Mouse (Mus musculus) ES-E14 (cell line): ENCODE measurements at regions not wholly inside any gene's neighbourhood (a gene's known extent, or its start where the extent isn't known, plus 50 kb on each side); places are given as distances from the start of the nearest gene placed in this dataset.

Source experiments
- DNase-seq: peaks from one replicate; pipeline ENCODE4 v3.0.0-alpha.2; 2013; ENCODE audit warnings: low read depth, low spot score
- H3K27ac ChIP-seq: 2 replicates; pipeline ENCODE4 v1.5.1; 2012; ENCODE audit warnings: low read depth, mild to moderate bottlenecking, low read length, moderate library complexity, mixed read lengths; ENCODE audit not compliant: poor library complexity, insufficient read depth, severe bottlenecking
- H3K36me3 ChIP-seq: 2 replicates; pipeline ENCODE4 v1.6.1; 2012; ENCODE audit warnings: mild to moderate bottlenecking, low read length, moderate library complexity, mixed read lengths; ENCODE audit not compliant: control insufficient read depth, poor library complexity, insufficient read depth, severe bottlenecking
- H3K4me1 ChIP-seq, 2 experiments: fragments of 150-350 bp in 1 of 2; sonication (generic) in 1 of 2; 2 replicates each; pipeline ENCODE4 v1.6.1; 2012; ENCODE audit warnings: low read length in 2 of 2, mild to moderate bottlenecking in 1 of 2, mixed read lengths in 1 of 2; ENCODE audit not compliant: control insufficient read depth in 2 of 2, insufficient read depth in 2 of 2, poor library complexity in 1 of 2
- H3K4me3 ChIP-seq, 2 experiments: fragments of 150-350 bp in 1 of 2; sonication (generic) in 1 of 2; 2 replicates each; pipeline ENCODE4 v1.5.1; 2012; ENCODE audit warnings: low read length in 2 of 2, low read depth in 1 of 2, mild to moderate bottlenecking in 1 of 2, mixed read lengths in 1 of 2; ENCODE audit not compliant: insufficient read depth in 1 of 2, poor library complexity in 1 of 2, severe bottlenecking in 1 of 2
- H3K9ac ChIP-seq: 2 replicates; pipeline ENCODE4 v1.6.1; 2012; ENCODE audit warnings: low read depth, mild to moderate bottlenecking, low read length, mixed read lengths; ENCODE audit not compliant: poor library complexity, insufficient read depth, severe bottlenecking
- H3K9me3 ChIP-seq: fragments of 150-350 bp; sonication (generic); 2 replicates; pipeline ENCODE4 v1.6.1; 2012; ENCODE audit warnings: low read depth, mild to moderate bottlenecking, low read length; ENCODE audit not compliant: control insufficient read depth, insufficient read depth
- CHD2 ChIP-seq: IDR thresholded peaks from 2 replicates; pipeline ENCODE4 v1.6.1; 2014; ENCODE audit warnings: mild to moderate bottlenecking, low read depth, low read length, inconsistent platforms
- HCFC1 ChIP-seq: IDR thresholded peaks from 2 replicates; pipeline ENCODE4 v1.6.1; 2012; ENCODE audit warnings: low read length, inconsistent platforms, borderline replicate concordance; ENCODE audit not compliant: insufficient read depth
- MAFK ChIP-seq: IDR thresholded peaks from 2 replicates; pipeline ENCODE4 v1.6.1; 2014; ENCODE audit warnings: mild to moderate bottlenecking, low read depth, low read length, inconsistent platforms; ENCODE audit not compliant: insufficient read depth
- ZC3H11A ChIP-seq: IDR thresholded peaks from 2 replicates; pipeline ENCODE4 v1.6.1; 2012; ENCODE audit warnings: low read depth, mild to moderate bottlenecking, inconsistent platforms, low read length, borderline replicate concordance
- ZNF384 ChIP-seq: IDR thresholded peaks from 2 replicates; pipeline ENCODE4 v1.6.1; 2012; ENCODE audit warnings: low read depth, low read length, inconsistent platforms
- in situ Hi-C, 2 experiments: fragments of 600-800 bp; cut with MboI; formaldehyde crosslinking; loops; one replicate each; pipeline ENCODE4 v1.15.1; 2025; ENCODE audit warnings: low sequenced_read_pairs in 2 of 2, inconsistent platforms in 1 of 2; ENCODE audit not compliant: unreplicated experiment in 2 of 2

GRCm38 (mm10) chr1:186297464-186297863 is 180.4 kb upstream of the Lyplal1 start:
- TF ChIP-seq ZC3H11A (no peak), ZNF384 (no peak), MAFK (no peak), HCFC1 (no peak)
- no peak for DNase-seq
- H3K36me3 ChIP-seq: no peaks in the 10 kb centered on the region
- no peaks in the 10 kb centered on the region for H3K4me1 ChIP-seq
- in situ Hi-C loops: no loop called here
- no peak overlapping the region for H3K4me3 ChIP-seq
- no peaks in the 10 kb centered on the region for H3K9me3 ChIP-seq
- H3K9ac ChIP-seq: no peak overlapping the region
- no peak overlapping the region for H3K27ac ChIP-seq

- Histone ChIP-seq H3K4me1 (no peaks in the 10 kb centered on the region), H3K9me3 (no peaks in the 10 kb centered on the region), H3K4me3 (no peak overlapping the region), H3K27ac (no peak overlapping the region), H3K9ac (no peak overlapping the region), H3K36me3 (no peaks in the 10 kb centered on the region)
- in situ Hi-C loops: no loop called here
- DNase-seq: no peak
- TF ChIP-seq CHD2: no peak
- no peak for TF ChIP-seq MAFK
- TF ChIP-seq ZC3H11A: no peak
- TF ChIP-seq HCFC1: no peak
- no peak for TF ChIP-seq ZNF384
These were observed 178.1 kb upstream of the Lyplal1 start for GRCm38 (mm10) chr1:186295201-186295600.

GRCm38 (mm10) chr1:186294635-186295034 is 177.5 kb upstream of the Lyplal1 start:
- in situ Hi-C loops: no loop called here
- Histone ChIP-seq H3K27ac (no peak overlapping the region), H3K4me3 (no peak overlapping the region), H3K36me3 (no peaks in the 10 kb centered on the region), H3K9ac (no peak overlapping the region), H3K9me3 (no peaks in the 10 kb centered on the region), H3K4me1 (no peaks in the 10 kb centered on the region)
- DNase-seq: peak; percentile 7
- TF ChIP-seq MAFK (no peak), CHD2 (no peak), ZC3H11A (no peak), ZNF384 (no peak), HCFC1 (no peak)

GRCm38 (mm10) chr1:186289117-186289516 is 172.0 kb upstream of the Lyplal1 start:
- no peak overlapping the region for H3K9ac ChIP-seq
- H3K4me3 ChIP-seq: no peak overlapping the region
- DNase-seq: peak; percentile 29
- in situ Hi-C loops: no loop called here
- H3K27ac ChIP-seq: no peak overlapping the region
- H3K36me3 ChIP-seq: no peaks in the 10 kb centered on the region
- TF ChIP-seq ZNF384 (no peak), MAFK (peak; percentile 78), ZC3H11A (no peak)
- H3K9me3 ChIP-seq: no peaks in the 10 kb centered on the region
- H3K4me1 ChIP-seq: no peaks in the 10 kb centered on the region

GRCm38 (mm10) chr1:186287831-186288230 is 170.7 kb upstream of the Lyplal1 start:
- no peaks in the 10 kb centered on the region for H3K4me1 ChIP-seq
- no peak for TF ChIP-seq CHD2
- no peak for TF ChIP-seq HCFC1
- TF ChIP-seq ZC3H11A: no peak
- no peak for TF ChIP-seq MAFK
- no peak for TF ChIP-seq ZNF384
- H3K4me3 ChIP-seq: no peak overlapping the region
- in situ Hi-C loops: no loop called here
- H3K9ac ChIP-seq: no peak overlapping the region
- no peaks in the 10 kb centered on the region for H3K36me3 ChIP-seq
- H3K9me3 ChIP-seq: no peaks in the 10 kb centered on the region
- DNase-seq: no peak
- H3K27ac ChIP-seq: no peak overlapping the region
